Mouse (Mus musculus): Measurements from ENCODE around the gene Lgr4. TPM values are rescaled to one million over a fixed set of nuclear protein-coding genes. Genes with fewer than 3 reads are reported as not detected.

Gene Lgr4
- polyA plus RNA-seq, 1 experiment from 2014 or later = 15.1 TPM

- DNase-seq (ENCODE audit: low spot score) (no peak), ATAC-seq (ENCODE audit: insufficient number of reproducible peaks, low FRiP score, low TSS enrichment, low read depth) (no peak)
- no peak overlapping the region for H3K4me3 ChIP-seq (ENCODE audit: low read depth, low read length)
- H3K9ac ChIP-seq (ENCODE audit: low read length) = no peak overlapping the region
- WGBS = 98% methylated on average over 1 of the region's 1 CpGs
- no peaks in the 10 kb centered on the region for H3K9me3 ChIP-seq (ENCODE audit: control insufficient read depth, low read length)
- peaks cover 5% of the 10 kb centered on the region; the same call in 1 of the 2 replicates for H3K4me1 ChIP-seq (ENCODE audit: control insufficient read depth, insufficient read depth, low read length)
- no peak overlapping the region for H3K4me2 ChIP-seq (ENCODE audit: low read depth, severe bottlenecking)
- H3K27ac ChIP-seq (replicated peaks; ENCODE audit: low read depth, low read length) = no peak overlapping the region
- no peaks in the 10 kb centered on the region for H3K27me3 ChIP-seq (ENCODE audit: control insufficient read depth, insufficient read depth, low read length)
- peaks cover 7% of the 10 kb centered on the region; the same call in 1 of the 2 replicates for H3K36me3 ChIP-seq (ENCODE audit: control insufficient read depth, insufficient read depth, low read length)
These were observed 103.0 kb downstream of the Lgr4 start for GRCm38 (mm10) chr2:110020430-110020829.

GRCm38 (mm10) chr2:110036265-110036664 is 118.8 kb downstream of the Lgr4 start:
- Histone ChIP-seq H3K4me2 (ENCODE audit: low read depth, severe bottlenecking) (no peak overlapping the region), H3K9me3 (ENCODE audit: control insufficient read depth, low read length) (no peaks in the 10 kb centered on the region), H3K36me3 (ENCODE audit: control insufficient read depth, insufficient read depth, low read length) (no peaks in the 10 kb centered on the region), H3K9ac (ENCODE audit: low read length) (no peak overlapping the region), H3K27me3 (ENCODE audit: control insufficient read depth, insufficient read depth, low read length) (no peaks in the 10 kb centered on the region), H3K4me1 (ENCODE audit: control insufficient read depth, insufficient read depth, low read length) (0 out of 2 replicates have a peak, but pooled peaks cover 4% of the 10 kb centered on the region), H3K4me3 (ENCODE audit: low read depth, low read length) (no peak overlapping the region), H3K27ac (replicated peaks; ENCODE audit: low read depth, low read length) (no peak overlapping the region)
- no peak for ATAC-seq (ENCODE audit: insufficient number of reproducible peaks, low FRiP score, low TSS enrichment, low read depth)
- no peak for DNase-seq (ENCODE audit: low spot score)
- WGBS = 24% methylated on average over 4 of the region's 4 CpGs

GRCm38 (mm10) chr2:110036665-110037064 is 119.2 kb downstream of the Lgr4 start:
- Histone ChIP-seq H3K4me3 (ENCODE audit: low read depth, low read length) (no peak overlapping the region), H3K9me3 (ENCODE audit: control insufficient read depth, low read length) (no peaks in the 10 kb centered on the region), H3K9ac (ENCODE audit: low read length) (no peak overlapping the region), H3K4me1 (ENCODE audit: control insufficient read depth, insufficient read depth, low read length) (0 out of 2 replicates have a peak, but pooled peaks cover 4% of the 10 kb centered on the region), H3K36me3 (ENCODE audit: control insufficient read depth, insufficient read depth, low read length) (no peaks in the 10 kb centered on the region), H3K27me3 (ENCODE audit: control insufficient read depth, insufficient read depth, low read length) (no peaks in the 10 kb centered on the region), H3K4me2 (ENCODE audit: low read depth, severe bottlenecking) (no peak overlapping the region), H3K27ac (replicated peaks; ENCODE audit: low read depth, low read length) (no peak overlapping the region)
- 81% methylated on average over 4 of the region's 4 CpGs for WGBS
- ATAC-seq (ENCODE audit: insufficient number of reproducible peaks, low FRiP score, low TSS enrichment, low read depth) = no peak
- no peak for DNase-seq (ENCODE audit: low spot score)

DNA sequence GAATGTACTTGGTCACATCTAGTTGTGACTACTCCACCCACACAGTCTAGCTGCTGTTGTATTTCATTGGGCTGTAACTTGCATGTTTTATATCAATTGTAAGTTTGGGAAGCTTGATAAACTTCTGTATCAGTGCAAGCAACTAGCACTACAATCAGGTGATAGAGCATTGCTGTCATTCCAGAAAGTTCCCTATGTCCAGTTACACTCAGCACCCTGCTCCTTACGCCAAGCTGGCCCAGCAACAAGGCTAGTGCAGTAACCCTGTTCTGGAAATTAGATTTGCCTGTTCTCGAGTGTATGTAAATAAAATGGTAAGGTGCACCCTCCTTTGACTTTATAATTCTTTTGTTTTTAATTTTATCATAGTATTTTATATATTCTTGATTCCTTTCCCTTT is 119.8 kb downstream of the Lgr4 start:
- Histone ChIP-seq H3K36me3 (ENCODE audit: control insufficient read depth, insufficient read depth, low read length) (no peaks in the 10 kb centered on the region), H3K9me3 (ENCODE audit: control insufficient read depth, low read length) (no peaks in the 10 kb centered on the region), H3K27me3 (ENCODE audit: control insufficient read depth, insufficient read depth, low read length) (no peaks in the 10 kb centered on the region), H3K27ac (replicated peaks; ENCODE audit: low read depth, low read length) (no peak overlapping the region), H3K4me2 (ENCODE audit: low read depth, severe bottlenecking) (no peak overlapping the region), H3K4me3 (ENCODE audit: low read depth, low read length) (no peak overlapping the region), H3K4me1 (ENCODE audit: control insufficient read depth, insufficient read depth, low read length) (0 out of 2 replicates have a peak, but pooled peaks cover 4% of the 10 kb centered on the region), H3K9ac (ENCODE audit: low read length) (no peak overlapping the region)
- WGBS = 87% methylated on average over 2 of the region's 2 CpGs
- ATAC-seq (ENCODE audit: insufficient number of reproducible peaks, low FRiP score, low TSS enrichment, low read depth) (no peak), DNase-seq (ENCODE audit: low spot score) (no peak)

GRCm38 (mm10) chr2:110038341-110038740 is 120.9 kb downstream of the Lgr4 start:
- DNase-seq (ENCODE audit: low spot score) (no peak), ATAC-seq (ENCODE audit: insufficient number of reproducible peaks, low FRiP score, low TSS enrichment, low read depth) (no peak)
- Histone ChIP-seq H3K27ac (replicated peaks; ENCODE audit: low read depth, low read length) (no peak overlapping the region), H3K9me3 (ENCODE audit: control insufficient read depth, low read length) (no peaks in the 10 kb centered on the region), H3K4me2 (ENCODE audit: low read depth, severe bottlenecking) (no peak overlapping the region), H3K27me3 (ENCODE audit: control insufficient read depth, insufficient read depth, low read length) (no peaks in the 10 kb centered on the region), H3K9ac (ENCODE audit: low read length) (no peak overlapping the region), H3K36me3 (ENCODE audit: control insufficient read depth, insufficient read depth, low read length) (no peaks in the 10 kb centered on the region), H3K4me1 (ENCODE audit: control insufficient read depth, insufficient read depth, low read length) (0 out of 2 replicates have a peak, but pooled peaks cover 4% of the 10 kb centered on the region), H3K4me3 (ENCODE audit: low read depth, low read length) (no peak overlapping the region)
- 87% methylated on average over 5 of the region's 5 CpGs for WGBS

DNA sequence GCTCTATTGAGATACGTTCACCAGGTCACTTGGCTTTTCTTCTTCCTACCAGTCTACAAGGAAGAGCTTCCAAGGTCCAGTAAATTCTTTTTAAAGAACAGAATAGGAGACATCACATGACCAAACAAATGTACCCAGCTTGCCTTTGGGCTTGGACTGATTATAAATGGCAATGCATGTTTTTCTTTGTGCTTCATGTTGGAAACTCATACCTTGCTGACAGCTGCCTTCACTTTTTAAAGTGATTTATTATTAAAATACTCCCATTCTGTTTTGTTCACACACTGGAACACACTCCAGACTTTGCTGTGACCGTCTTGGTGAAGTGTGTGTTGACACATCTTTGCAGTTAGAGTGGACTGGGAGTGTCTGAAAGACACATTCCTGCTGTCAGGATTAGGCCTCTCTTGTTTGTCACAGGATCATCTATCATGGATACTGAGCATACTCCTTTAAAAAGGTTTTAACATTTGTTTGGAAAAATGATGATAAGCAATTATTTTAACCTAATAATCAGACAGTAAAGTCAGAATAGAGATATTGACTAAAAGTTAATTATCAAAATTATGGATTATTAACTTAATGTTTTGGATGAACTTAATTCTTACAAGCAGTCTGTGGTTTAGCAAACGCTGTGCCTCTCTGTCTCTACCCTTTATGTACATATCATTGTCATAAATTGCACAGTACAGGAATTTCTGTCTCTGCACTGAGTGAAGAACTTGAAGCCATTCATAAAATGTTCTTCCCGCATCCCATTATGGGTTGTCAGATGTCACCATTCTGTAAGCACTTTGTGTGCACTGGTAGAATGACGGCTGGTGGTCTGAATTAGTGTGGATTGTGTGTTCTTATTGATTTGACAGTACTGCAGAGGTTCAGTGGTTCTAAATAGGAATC is 125.7 kb downstream of the Lgr4 start:
- Histone ChIP-seq H3K4me3 (ENCODE audit: low read depth, low read length) (no peak overlapping the region), H3K4me2 (ENCODE audit: low read depth, severe bottlenecking) (no peak overlapping the region), H3K36me3 (ENCODE audit: control insufficient read depth, insufficient read depth, low read length) (no peaks in the 10 kb centered on the region; the same call in 1 of the 2 replicates), H3K9ac (ENCODE audit: low read length) (no peak overlapping the region), H3K27me3 (ENCODE audit: control insufficient read depth, insufficient read depth, low read length) (no peaks in the 10 kb centered on the region), H3K4me1 (ENCODE audit: control insufficient read depth, insufficient read depth, low read length) (no peaks in the 10 kb centered on the region), H3K27ac (replicated peaks; ENCODE audit: low read depth, low read length) (no peak overlapping the region), H3K9me3 (ENCODE audit: control insufficient read depth, low read length) (no peaks in the 10 kb centered on the region)
- no peak for DNase-seq (ENCODE audit: low spot score)
- no peak for ATAC-seq (ENCODE audit: insufficient number of reproducible peaks, low FRiP score, low TSS enrichment, low read depth)
- WGBS = 79% methylated on average over 5 of the region's 5 CpGs

- 72% methylated on average over 4 of the region's 4 CpGs for WGBS
- H3K36me3 ChIP-seq (ENCODE audit: control insufficient read depth, insufficient read depth, low read length) = no peaks in the 10 kb centered on the region
- no peak for DNase-seq (ENCODE audit: low spot score)
- no peaks in the 10 kb centered on the region for H3K4me1 ChIP-seq (ENCODE audit: control insufficient read depth, insufficient read depth, low read length)
- H3K4me3 ChIP-seq (ENCODE audit: low read depth, low read length) = no peak overlapping the region
- no peak for ATAC-seq (ENCODE audit: insufficient number of reproducible peaks, low FRiP score, low TSS enrichment, low read depth)
- no peaks in the 10 kb centered on the region for H3K9me3 ChIP-seq (ENCODE audit: control insufficient read depth, low read length)
- H3K27me3 ChIP-seq (ENCODE audit: control insufficient read depth, insufficient read depth, low read length) = no peaks in the 10 kb centered on the region
- no peak overlapping the region for H3K9ac ChIP-seq (ENCODE audit: low read length)
- no peak overlapping the region for H3K4me2 ChIP-seq (ENCODE audit: low read depth, severe bottlenecking)
- no peak overlapping the region for H3K27ac ChIP-seq (replicated peaks; ENCODE audit: low read depth, low read length)
These were observed 141.0 kb downstream of the Lgr4 start for GRCm38 (mm10) chr2:110058424-110058823.

DNA sequence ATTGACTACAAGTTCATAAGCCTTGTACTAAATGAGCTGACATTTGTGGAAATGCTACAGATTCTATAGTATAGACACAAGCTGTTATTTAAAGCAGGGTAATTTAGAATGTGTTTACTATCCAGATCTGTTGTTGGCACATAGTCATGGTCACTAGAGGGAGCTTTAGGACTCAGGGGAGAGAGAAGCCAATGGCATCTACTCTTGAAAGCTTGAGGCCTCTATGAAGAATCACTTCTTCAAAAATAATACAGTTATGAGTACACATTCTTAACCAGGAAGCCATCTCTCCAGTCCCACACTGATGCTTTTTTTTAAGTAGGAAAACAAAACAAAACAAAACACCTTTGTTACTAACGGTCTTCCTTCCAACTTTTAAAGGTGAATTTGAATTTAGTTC is 145.7 kb downstream of the Lgr4 start:
- no peaks in the 10 kb centered on the region for H3K27me3 ChIP-seq (ENCODE audit: control insufficient read depth, insufficient read depth, low read length)
- no peak overlapping the region for H3K9ac ChIP-seq (ENCODE audit: low read length)
- ATAC-seq (ENCODE audit: insufficient number of reproducible peaks, low FRiP score, low TSS enrichment, low read depth) (no peak), DNase-seq (ENCODE audit: low spot score) (no peak)
- no peaks in the 10 kb centered on the region for H3K9me3 ChIP-seq (ENCODE audit: control insufficient read depth, low read length)
- no peaks in the 10 kb centered on the region for H3K4me1 ChIP-seq (ENCODE audit: control insufficient read depth, insufficient read depth, low read length)
- WGBS = 90% methylated on average over 1 of the region's 1 CpGs
- no peaks in the 10 kb centered on the region for H3K36me3 ChIP-seq (ENCODE audit: control insufficient read depth, insufficient read depth, low read length)
- H3K4me2 ChIP-seq (ENCODE audit: low read depth, severe bottlenecking) = no peak overlapping the region
- no peak overlapping the region for H3K27ac ChIP-seq (replicated peaks; ENCODE audit: low read depth, low read length)
- no peak overlapping the region for H3K4me3 ChIP-seq (ENCODE audit: low read depth, low read length)
